Mouse (Mus musculus) erythroblast, embryonic 14.5 days (primary cell): ENCODE measurements around the gene Gabrq.

ENCODE experiments used
- GATA1 ChIP-seq: IDR thresholded peaks from 2 replicates; pipeline ENCODE4 v1.6.1; 2012; ENCODE audit warnings: low read length, inconsistent platforms, mixed read lengths
- TAL1 ChIP-seq: IDR thresholded peaks from 3 replicates; pipeline ENCODE4 v1.6.1; 2012; ENCODE audit warnings: low read length, inconsistent platforms, mixed read lengths

DNA sequence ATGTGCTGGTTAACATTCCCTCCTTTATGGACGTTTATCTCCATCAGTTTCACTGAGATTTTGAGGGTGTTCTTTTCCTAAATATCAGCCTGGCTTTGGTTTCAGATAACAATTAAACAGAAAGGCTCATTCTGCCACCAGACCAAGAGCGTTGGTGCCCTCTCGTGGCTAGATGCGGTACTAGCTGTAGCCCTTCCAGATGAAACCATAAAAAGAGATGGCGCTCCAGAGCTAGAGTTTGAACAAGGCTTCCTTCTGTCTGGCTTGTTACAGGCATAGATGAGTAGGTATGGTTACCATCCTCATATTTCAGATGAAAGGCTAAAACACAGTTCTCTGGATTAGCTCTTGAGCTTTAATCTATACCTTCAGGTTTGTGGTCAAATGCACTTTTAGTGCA is 5.4 kb upstream of the Gabrq start:
- TF ChIP-seq GATA1 = no peak
- no peak for TF ChIP-seq TAL1
